Mouse (Mus musculus): ENCODE data around the gene Itga8.

Gene Itga8

GRCm38 (mm10) chr2:12085492-12085891 is 216.2 kb downstream of the Itga8 start:
- DNase-seq (ENCODE audit: low read depth) = no peak

GRCm38 (mm10) chr2:12084341-12084740 is 217.4 kb downstream of the Itga8 start:
- DNase-seq (ENCODE audit: low read depth) = no peak

GRCm38 (mm10) chr2:12077266-12077891 is 224.3 kb downstream of the Itga8 start:
- DNase-seq (ENCODE audit: low read depth) = no peak

DNA sequence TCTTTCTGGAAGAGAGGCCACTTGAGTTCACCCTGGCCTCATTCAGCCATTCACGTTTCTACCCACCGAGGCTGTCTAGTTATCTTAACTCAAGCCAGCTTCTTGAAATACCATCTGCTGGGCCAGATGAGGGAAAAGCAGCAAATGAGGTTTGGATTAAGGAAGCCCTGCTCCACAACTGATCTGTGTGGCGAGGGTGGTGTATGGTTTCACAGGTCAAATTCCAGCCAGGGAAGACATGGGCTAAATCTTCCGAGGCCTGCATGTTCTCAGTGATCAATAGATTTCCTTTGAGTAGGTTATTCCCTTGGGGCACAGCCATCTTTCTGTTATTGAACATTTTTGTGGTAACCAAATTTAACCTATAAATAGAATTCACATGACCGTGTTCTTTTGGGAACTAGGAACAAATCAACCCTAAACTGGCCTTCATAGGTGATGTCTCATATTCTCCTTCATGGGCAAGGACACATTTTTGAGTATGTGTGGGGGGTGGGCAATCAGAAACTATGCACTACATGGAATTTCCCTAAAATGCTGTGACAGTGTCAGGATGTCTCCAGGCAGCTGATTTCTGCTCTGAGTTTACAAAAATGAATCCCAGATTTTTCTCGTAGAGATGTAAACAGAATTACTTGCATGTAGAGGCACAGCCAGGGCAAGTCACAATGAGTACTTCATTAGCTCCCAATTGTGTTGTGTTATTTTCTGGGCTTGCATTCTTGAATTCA is 235.9 kb downstream of the Itga8 start:
- DNase-seq (ENCODE audit: low read depth) = no peak

GRCm38 (mm10) chr2:12060034-12060723 is 241.5 kb downstream of the Itga8 start:
- DNase-seq (ENCODE audit: low read depth) = no peak

Data from c-Kit-positive CD71-positive TER-119-negative erythroid progenitor cells, embryonic 14.5 days (primary cell).